Mouse (Mus musculus): Measurements from ENCODE around the gene Bpifb1. TPM values are rescaled to one million over a fixed set of nuclear protein-coding genes. Genes with fewer than 3 reads are reported as not detected.

Bpifb1 gene
- polyA plus RNA-seq (2014; fragmentation: Illumina TruSeq; extraction: RNeasy Lipid Tissue Mini Kit (QIAGEN cat#74804); ENCODE audit: low read depth, low replicate concordance), result not detected

GRCm38 (mm10) chr2:154190546-154191258, at the start of gene Bpifb1:
Bpifb1 (plus strand) TSS chr2:154190818.

GRCm38 (mm10) chr2:154142580-154142979, 48.0 kb upstream of the Bpifb1 start, which contains the start of gene Bpifa1:
Bpifa1 (plus strand) TSS chr2:154142880.

GRCm38 (mm10) chr2:154162307-154162706, 28.3 kb upstream of the Bpifb1 start, which contains the start of gene Bpifa5:
Bpifa5 (plus strand) TSS chr2:154162607.

GRCm38 (mm10) chr2:154223265-154223916, 32.8 kb downstream of the Bpifb1 start, which contains the start of gene Bpifb5:
Bpifb5 (plus strand) TSS chr2:154223742.

GRCm38 (mm10) chr2:154257554-154257953, 66.9 kb downstream of the Bpifb1 start, which contains the start of gene Bpifb9a:
Bpifb9a (plus strand) TSS chr2:154257854.

Other genes starting within 250 kb of the Bpifb1 start
- not detected for gene Bpifa6, start 215.9 kb upstream of the Bpifb1 start, polyA plus RNA-seq (2014; fragmentation: Illumina TruSeq; extraction: RNeasy Lipid Tissue Mini Kit (QIAGEN cat#74804); ENCODE audit: low read depth, low replicate concordance)
- not detected for gene Bpifa2, start 182.6 kb upstream of the Bpifb1 start, polyA plus RNA-seq (2014; fragmentation: Illumina TruSeq; extraction: RNeasy Lipid Tissue Mini Kit (QIAGEN cat#74804); ENCODE audit: low read depth, low replicate concordance)
- gene Bpifa3, start 60.5 kb upstream of the Bpifb1 start, polyA plus RNA-seq (2014; fragmentation: Illumina TruSeq; extraction: RNeasy Lipid Tissue Mini Kit (QIAGEN cat#74804); ENCODE audit: low read depth, low replicate concordance), result not detected
- not detected for gene Bpifa1, start 47.9 kb upstream of the Bpifb1 start, polyA plus RNA-seq (2014; fragmentation: Illumina TruSeq; extraction: RNeasy Lipid Tissue Mini Kit (QIAGEN cat#74804); ENCODE audit: low read depth, low replicate concordance)
- gene Bpifa5, start 28.2 kb upstream of the Bpifb1 start, polyA plus RNA-seq (2014; fragmentation: Illumina TruSeq; extraction: RNeasy Lipid Tissue Mini Kit (QIAGEN cat#74804); ENCODE audit: low read depth, low replicate concordance), result not detected
- gene Bpifb5, start 32.9 kb downstream of the Bpifb1 start, polyA plus RNA-seq (2014; fragmentation: Illumina TruSeq; extraction: RNeasy Lipid Tissue Mini Kit (QIAGEN cat#74804); ENCODE audit: low read depth, low replicate concordance), result not detected
- not detected for gene Bpifb9a, start 67.0 kb downstream of the Bpifb1 start, polyA plus RNA-seq (2014; fragmentation: Illumina TruSeq; extraction: RNeasy Lipid Tissue Mini Kit (QIAGEN cat#74804); ENCODE audit: low read depth, low replicate concordance)
- not detected for gene Bpifb9b, start 116.4 kb downstream of the Bpifb1 start, polyA plus RNA-seq (2014; fragmentation: Illumina TruSeq; extraction: RNeasy Lipid Tissue Mini Kit (QIAGEN cat#74804); ENCODE audit: low read depth, low replicate concordance)
- gene Cdk5rap1, start 182.2 kb downstream of the Bpifb1 start, polyA plus RNA-seq (2014; fragmentation: Illumina TruSeq; extraction: RNeasy Lipid Tissue Mini Kit (QIAGEN cat#74804); ENCODE audit: low read depth, low replicate concordance), result 9.2 TPM
- not detected for gene Snta1, start 217.3 kb downstream of the Bpifb1 start, polyA plus RNA-seq (2014; fragmentation: Illumina TruSeq; extraction: RNeasy Lipid Tissue Mini Kit (QIAGEN cat#74804); ENCODE audit: low read depth, low replicate concordance)
- gene Cbfa2t2, start 245.7 kb downstream of the Bpifb1 start, polyA plus RNA-seq (2014; fragmentation: Illumina TruSeq; extraction: RNeasy Lipid Tissue Mini Kit (QIAGEN cat#74804); ENCODE audit: low read depth, low replicate concordance), result 18.4 TPM

Data from sigmoid colon, adult 10 weeks (tissue).